Mouse (Mus musculus): ENCODE data around the gene Dpep2nb. TPM values are rescaled to one million over a fixed set of nuclear protein-coding genes. Genes with fewer than 3 reads are reported as not detected.
"Not testable (repeated sequence)": the region's sequence is repeated elsewhere in the genome, so short reads cannot be mapped to it uniquely, and the experiment has no call there.

Dpep2nb gene
- total RNA-seq, 1 experiment from 2014 or later, result not detected

DNA sequence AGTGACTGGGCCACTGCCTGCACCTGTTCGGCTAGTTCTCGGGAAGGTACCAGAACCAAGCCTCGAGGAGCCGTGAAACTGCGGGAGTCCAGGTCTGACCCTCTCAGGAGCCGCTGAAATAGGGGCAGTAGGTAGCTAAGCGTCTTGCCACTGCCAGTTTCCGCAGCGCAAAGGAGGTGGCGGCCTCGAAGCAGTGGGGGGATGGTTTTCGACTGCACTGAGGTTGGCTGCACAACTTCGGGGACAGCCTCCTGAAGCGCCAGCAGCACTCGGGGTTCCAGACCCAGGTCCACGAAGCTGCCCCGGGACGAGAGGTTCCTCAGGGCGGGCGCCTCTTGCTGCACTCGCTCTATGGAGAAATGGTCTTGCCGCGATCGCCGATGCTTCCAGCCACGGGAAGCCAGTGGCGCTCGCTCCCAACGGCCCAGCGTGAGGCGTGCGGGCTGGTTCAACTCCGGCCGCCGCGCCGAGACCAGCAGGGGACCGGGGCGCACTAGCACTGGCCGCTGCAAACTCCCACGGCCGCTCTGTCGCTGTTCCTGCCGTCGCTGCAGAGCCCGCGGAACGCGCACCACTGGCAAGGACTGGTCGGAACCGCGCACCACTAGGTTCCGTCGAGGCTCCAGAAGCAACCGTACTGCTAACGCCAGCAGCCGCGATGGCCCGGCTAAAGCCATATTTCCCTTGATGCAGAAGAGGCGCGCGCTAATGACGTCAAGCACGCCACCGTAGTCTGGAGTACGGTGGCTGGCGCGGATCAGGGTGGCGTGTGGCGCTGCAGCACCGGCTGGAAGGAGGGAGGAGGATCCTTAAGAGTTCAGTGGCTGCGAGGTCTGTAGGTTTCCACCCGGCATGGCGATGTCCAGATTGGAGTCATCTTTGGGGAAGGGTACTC, 5.2 kb upstream of the Dpep2nb start:
- ATAC-seq (ENCODE audit: extremely low read depth, insufficient number of reproducible peaks, low FRiP score, poor library complexity, severe bottlenecking), result peak; percentile 95

DNA sequence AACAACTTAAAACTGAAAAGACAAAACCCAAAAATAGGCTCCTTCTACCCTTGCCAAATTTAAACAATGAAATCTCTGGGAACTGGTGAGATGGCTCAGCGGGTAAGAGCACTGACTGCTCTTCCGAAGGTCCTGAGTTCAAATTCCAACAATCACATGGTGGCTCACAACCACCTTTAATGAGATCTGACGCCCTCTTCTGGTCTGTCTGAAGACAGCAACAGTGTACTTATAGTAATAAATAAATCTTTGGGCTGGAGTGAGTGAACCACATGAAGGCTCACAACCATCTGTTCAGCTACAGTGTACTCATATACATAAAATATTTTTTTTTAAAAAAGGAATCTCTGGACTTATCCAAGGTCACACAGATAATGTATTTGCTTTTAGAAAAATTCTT, 2.1 kb upstream of the Dpep2nb start:
- not testable (repeated sequence) for ATAC-seq (ENCODE audit: extremely low read depth, insufficient number of reproducible peaks, low FRiP score, poor library complexity, severe bottlenecking)

DNA sequence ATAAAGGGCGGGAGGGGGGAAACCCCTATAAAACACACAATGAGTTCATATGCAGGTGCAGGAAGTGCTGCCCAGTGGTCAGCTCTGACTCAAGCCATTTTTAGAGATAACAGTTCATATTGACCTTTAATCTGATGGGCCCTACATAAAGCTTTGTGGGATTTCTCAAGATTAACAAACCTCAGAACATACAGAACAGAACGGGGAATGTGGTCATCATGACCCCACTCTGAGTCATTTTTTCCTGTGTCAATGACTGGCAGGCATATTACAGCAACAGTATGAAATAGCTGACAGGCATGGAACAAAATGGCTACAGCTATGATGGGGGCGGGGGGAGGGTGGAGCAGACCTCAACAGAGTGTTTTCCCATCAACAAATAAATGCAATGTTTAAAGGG, 1.4 kb upstream of the Dpep2nb start:
- no peak for ATAC-seq (ENCODE audit: extremely low read depth, insufficient number of reproducible peaks, low FRiP score, poor library complexity, severe bottlenecking)

DNA sequence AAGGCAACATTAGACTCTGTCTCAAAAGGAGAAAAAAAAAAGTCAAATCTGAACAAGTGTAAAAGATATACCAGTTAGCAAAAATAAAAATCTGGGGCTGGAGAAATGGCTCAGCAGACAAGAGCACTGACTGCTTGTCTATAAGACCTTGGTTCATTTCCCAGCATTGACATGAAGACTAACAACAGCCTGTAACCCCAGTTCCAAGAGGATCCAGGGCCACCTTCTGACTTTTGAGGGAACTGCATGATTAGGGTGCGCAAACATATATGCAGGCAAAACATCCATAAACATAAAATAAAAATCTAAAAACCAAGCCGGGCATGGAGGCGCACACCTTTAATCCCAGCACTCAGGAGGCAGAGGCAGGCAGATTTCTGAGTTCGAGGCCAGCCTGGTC, 638 bp upstream of the Dpep2nb start:
- ATAC-seq (ENCODE audit: extremely low read depth, insufficient number of reproducible peaks, low FRiP score, poor library complexity, severe bottlenecking), result no peak

DNA sequence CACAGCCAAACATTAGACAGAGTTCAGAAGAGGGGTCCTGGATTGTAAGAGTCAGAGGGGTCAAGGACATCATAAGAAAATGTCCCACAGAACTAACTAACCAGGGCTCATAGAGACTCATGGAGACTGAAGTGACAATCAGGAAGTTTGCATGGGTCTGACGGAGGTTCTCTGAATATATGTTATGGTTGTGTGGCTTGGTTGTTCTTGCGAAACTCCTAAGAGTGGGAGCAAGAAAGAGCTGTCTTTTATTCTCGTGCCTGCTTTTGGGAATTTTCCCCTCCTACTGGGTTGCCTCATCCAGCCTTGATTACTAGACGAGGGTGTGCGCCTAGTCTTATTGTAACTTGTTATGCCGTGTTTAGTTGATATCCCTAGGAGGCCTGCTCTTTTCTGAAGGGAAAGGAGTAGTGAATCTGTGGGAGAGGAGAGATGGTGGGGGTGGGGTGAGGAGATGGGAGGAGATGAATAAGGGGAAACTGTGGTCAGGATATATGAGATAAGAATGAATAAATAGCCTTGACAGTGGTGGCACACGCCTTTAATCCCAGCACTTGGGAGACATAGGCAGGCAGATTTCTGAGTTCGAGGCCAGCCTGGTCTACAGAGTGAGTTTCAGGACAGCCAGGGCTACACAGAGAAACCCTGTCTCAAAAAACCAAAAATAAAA, 1.1 kb downstream of the Dpep2nb start:
- ATAC-seq (ENCODE audit: extremely low read depth, insufficient number of reproducible peaks, low FRiP score, poor library complexity, severe bottlenecking), result no peak

DNA sequence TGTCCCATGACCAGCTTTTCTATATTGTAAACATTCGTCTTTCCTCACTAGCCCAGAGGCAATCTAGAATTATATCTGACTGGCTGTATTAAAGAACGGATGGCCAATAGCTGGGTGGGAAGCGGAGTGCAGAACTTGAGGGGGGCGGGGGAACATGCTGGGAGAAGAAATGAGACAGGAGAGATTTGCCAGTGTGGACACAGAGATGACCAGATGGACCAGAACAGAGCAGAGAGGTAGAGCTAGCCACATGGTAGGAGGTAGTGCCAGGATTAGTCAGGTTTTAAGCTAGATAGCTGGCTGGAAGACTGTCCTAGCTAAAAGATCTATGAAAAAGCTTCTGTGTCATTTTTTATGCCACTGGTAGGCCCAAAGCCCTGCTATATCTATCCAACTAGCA, 3.9 kb downstream of the Dpep2nb start:
- no peak for ATAC-seq (ENCODE audit: extremely low read depth, insufficient number of reproducible peaks, low FRiP score, poor library complexity, severe bottlenecking)

DNA sequence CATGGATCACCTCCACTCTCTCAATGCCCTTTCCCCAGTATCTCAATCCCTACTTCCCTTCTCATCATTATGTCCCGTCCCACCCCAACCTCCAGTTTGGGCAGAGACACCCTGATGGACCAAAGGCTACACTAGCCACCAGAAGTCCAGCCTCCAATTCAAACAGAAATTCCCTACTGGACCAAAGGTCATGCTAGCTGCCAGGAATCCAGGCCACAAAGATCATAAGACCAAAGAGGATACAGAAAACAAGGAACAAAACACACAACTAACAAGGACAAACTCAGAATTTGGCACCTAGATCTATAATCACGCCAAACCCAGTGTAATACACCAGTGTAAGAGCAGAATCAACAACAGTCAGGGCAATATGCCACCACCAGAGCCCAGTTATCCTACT, 6.8 kb downstream of the Dpep2nb start:
- no peak for ATAC-seq (ENCODE audit: extremely low read depth, insufficient number of reproducible peaks, low FRiP score, poor library complexity, severe bottlenecking)

DNA sequence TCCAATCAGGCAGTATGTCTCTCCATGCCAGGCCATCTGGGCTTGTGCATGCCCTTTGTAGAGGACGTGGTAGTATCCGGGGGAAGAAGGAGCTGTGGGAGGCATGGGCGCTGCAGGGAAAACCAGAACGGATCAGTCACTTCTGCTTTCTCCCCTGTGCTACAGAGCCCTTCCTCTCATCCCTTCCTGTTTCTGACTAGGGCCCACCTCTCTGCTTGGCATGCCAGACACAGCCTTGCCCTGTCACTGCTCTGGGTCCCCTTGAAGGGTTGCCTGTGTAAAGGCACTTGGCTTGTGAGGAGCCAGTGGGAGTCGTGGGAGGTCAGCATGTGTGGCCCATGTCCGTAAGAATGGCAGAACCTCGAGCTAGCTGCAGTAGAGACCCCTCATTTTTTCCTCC, 9.4 kb downstream of the Dpep2nb start:
- peak; percentile 65; the same call in 1 of the 2 replicates for ATAC-seq (ENCODE audit: extremely low read depth, insufficient number of reproducible peaks, low FRiP score, poor library complexity, severe bottlenecking)

DNA sequence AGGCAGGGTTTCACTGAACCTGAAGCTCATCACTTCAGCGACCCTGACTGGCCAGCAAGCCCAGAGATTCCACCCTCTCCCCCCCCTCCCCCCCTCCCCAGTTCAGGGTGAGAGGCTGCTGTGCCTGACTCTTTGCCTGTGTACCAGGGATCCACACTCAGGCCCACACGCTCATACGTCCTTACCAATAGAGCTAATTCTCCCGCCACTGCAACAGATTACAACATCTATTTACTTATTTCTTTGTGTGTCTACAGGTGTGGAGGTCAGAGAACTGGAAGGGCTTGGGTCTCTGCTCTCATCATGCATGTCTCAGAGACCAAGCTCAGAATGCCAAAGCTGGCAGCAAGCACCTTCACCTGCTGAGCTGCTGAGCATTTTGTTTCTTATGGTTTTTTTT, 12.5 kb downstream of the Dpep2nb start:
- ATAC-seq (ENCODE audit: extremely low read depth, insufficient number of reproducible peaks, low FRiP score, poor library complexity, severe bottlenecking), result no peak

DNA sequence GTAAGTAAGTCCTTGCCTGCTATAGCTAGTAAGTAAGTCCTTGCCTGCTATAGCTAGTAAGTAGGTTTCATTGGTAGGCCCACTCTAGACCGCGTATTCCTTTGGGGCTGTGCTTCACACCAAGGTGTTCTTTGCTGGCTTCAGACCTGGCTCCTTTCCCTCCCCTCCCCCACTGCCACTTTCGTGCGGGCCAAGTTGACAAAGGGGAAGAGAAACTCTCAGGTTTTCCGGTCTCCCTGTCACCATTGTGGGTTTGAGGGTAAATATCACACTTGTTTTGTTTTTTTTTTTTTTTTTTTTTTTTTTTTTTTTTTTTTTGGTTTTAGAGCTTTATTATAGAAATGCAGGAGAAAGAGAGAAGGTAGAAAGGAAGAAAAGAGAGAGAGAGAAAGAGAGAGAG, 13.3 kb downstream of the Dpep2nb start:
- ATAC-seq (ENCODE audit: extremely low read depth, insufficient number of reproducible peaks, low FRiP score, poor library complexity, severe bottlenecking), result peak; percentile 68

DNA sequence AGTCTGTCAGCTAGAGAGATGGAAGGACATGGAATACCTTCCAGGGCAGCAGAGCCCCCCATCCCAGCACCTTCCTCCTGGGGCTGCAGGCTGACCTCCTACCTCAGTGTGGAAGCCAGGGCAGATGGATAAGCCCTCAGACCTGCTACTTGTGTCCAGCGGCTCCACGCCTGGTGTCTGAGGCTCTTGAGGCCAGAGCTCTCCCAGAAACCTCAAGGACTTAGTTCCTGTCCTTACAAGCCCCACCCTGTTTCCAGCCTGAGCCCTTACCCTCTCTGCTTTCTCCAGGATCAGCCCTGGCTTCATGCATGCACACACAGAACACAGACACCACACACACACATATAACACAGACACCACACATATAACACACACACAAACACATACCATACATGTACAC, 14.2 kb downstream of the Dpep2nb start:
- ATAC-seq (ENCODE audit: extremely low read depth, insufficient number of reproducible peaks, low FRiP score, poor library complexity, severe bottlenecking), result no peak

DNA sequence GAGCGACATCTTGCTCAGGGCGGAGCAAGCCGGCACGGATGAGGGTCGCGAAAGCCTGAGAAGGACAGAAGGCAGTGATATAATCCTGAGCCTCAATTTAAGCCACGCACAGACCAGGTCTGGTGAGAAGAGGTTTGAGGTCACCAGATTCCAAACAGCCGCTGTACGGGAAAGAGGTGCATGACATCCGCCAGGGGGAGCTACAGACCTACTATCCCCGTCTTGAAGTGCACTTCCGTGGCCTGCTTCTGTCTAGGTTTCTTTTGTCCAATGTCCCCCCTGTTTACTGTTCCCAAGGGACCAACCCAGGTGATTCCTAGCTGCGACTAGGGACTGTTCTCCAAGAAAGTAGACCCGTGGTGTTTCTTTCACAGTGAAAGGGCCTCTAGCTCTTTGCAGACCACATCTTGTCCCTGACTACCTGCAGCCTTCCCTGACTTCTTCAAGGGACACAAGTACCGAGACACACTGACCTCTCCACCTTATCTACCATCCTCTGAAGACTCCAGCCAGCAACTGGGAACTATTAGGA, 14.9 kb downstream of the Dpep2nb start, which contains the start of gene Dus2:
TSS of gene Dus2 (plus strand) at position 482 of the 532 bp plus-strand sequence.
- peak; percentile 78 for ATAC-seq (ENCODE audit: extremely low read depth, insufficient number of reproducible peaks, low FRiP score, poor library complexity, severe bottlenecking)

DNA sequence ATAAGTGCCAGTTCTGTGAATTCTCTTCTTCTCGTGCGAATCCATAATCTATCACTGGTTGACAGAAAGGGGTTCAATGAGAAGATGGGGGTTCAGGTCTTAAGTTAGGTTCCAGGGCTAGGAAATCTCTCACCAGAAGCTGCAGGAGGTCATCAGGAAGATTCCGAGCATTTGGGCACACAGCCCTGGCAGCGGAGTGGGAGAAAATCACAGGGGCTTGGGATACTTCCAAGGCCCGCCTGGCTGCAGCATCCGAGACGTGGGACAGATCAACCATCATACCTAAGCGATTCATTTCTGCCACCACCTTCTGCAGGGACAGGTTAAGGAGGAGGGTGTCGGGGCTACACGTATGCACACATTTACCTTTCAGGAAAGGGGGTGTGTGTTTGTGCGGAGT, 17.2 kb downstream of the Dpep2nb start:
- ATAC-seq (ENCODE audit: extremely low read depth, insufficient number of reproducible peaks, low FRiP score, poor library complexity, severe bottlenecking), result no peak

DNA sequence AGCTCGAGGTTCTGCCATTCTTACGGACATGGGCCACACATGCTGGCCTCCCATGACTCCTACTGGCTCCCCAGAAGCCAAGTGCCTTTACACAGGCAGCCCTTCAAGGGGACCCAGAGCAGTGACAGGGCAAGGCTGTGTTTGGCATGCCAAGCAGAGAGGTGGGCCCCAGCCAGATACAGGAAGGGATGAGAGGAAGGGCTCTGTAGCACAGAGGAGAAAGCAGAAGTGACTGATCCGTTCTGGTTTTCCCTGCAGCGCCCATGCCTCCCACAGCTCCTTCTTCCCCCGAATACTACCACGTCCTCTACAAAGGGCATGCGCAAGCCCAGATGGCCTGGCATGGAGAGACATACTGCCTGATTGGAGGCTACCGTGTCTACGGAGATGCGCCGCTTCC, 22.4 kb downstream of the Dpep2nb start:
- peak; percentile 18; the same call in 1 of the 2 replicates for ATAC-seq (ENCODE audit: extremely low read depth, insufficient number of reproducible peaks, low FRiP score, poor library complexity, severe bottlenecking)

DNA sequence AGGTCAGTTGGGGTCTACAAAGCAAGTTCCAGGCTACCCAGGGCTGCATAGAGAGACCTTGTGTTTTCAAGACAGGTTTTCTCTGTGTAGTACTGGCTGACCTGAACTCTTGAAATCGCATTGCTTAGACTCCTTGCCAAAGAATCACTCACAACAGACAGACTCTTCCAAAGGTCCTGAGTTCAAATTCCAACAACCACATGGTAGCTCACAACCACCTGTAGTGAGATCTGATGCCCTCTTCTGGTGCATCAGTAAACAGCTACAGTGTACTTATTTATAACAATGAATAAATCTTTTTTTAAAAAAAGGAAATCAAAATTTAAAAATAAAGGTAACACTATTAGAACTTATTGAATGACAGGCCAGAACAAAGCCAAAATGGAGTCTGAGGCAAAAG, 24.6 kb downstream of the Dpep2nb start:
- no peak for ATAC-seq (ENCODE audit: extremely low read depth, insufficient number of reproducible peaks, low FRiP score, poor library complexity, severe bottlenecking)

DNA sequence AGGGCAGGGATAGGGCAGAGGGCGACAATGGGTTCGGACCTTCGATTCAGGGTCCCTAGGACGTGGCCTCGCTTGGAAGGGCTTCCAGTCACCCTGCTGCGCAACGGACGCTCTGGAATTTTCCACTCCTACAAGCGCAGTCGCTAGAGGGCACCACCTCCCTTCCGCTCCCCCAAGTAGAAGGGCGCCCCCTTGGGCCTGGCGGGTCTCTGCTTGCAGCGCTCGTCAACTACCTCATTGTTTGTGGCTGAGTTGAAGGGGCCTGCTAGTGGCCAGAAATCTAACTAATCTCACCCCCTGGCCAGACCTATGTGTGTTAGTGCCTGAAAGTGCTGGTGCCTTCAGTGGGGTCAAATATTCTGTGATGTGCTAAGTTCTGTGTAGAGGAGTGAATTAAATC, 26.4 kb downstream of the Dpep2nb start, which contains the start of gene Dpep3:
TSS of gene Dpep3 (minus strand) at position 105 of the 400 bp plus-strand sequence.
- no peak for ATAC-seq (ENCODE audit: extremely low read depth, insufficient number of reproducible peaks, low FRiP score, poor library complexity, severe bottlenecking)

DNA sequence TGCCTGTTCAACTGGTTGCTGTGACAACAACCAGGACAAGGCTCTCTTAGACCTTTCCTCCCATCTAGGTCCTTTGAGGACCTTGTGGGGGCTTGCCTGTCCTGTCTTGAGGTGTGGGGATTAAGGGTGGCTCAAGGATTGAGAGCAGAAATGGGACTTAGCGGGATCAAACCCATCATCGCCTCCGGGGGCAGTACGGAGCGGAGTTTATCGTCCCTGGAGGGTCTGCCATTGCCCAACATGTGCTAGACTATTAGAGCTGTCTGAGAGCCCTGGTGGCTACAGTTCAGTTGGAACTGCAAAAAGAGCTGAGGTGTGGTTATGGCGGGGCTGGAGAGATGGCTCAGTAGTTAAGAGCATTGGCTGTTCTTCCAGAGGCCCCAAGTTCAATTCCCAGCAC, 30.4 kb downstream of the Dpep2nb start:
- ATAC-seq (ENCODE audit: extremely low read depth, insufficient number of reproducible peaks, low FRiP score, poor library complexity, severe bottlenecking), result no peak

DNA sequence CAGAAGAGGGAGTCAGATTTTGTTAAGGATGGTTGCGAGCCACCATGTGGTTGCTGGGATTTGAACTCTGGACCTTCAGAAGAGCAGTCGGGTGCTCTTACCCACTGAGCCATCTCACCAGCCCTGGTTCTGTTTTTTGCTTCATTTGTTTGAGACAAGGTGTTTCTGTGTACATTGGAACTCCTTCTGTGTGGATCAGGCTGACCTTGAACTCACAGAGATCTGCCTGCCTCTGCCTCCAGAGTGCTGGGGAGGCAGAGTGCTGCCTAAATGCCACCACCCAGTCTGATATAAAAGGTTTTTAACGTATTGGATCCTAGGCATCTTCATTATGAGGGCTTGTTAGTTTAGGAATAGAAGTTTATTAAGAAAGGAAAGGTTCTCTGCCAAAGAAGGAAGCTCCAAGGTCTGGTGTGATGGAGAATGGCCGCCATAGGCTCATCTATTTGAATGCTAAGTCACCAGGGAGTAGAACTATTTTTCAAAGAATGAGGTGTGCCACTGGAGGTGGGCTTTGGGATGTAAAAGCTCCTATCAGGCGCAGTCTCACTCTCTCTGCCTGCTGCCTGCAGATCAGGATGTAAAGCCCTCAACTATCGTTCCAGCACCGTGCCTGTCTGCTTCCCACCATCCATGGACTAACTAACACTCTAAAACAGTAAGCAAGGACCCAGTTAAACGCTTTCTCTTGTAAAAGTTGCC, 34.6 kb downstream of the Dpep2nb start:
- no peak for ATAC-seq (ENCODE audit: extremely low read depth, insufficient number of reproducible peaks, low FRiP score, poor library complexity, severe bottlenecking)

DNA sequence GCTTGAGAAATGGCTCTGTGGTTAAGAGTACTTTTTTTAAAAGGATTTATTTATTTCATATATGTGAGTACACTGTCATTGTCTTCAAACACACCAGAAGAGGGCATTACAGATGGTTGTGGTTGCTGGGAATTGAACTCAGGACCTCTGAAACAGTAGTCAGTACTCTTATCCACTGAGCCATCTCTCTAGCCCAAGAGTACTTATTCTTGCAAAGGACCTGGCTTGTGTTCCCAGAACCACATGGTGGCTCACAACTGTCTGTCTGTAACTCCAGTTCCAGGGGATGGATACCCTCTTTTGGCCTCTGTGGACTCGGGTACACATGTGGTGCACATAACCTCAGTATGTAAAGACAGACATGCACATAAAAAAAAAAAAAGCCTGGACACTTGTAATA, 36.4 kb downstream of the Dpep2nb start:
- no peak for ATAC-seq (ENCODE audit: extremely low read depth, insufficient number of reproducible peaks, low FRiP score, poor library complexity, severe bottlenecking)
